Mouse (Mus musculus): Measurements from ENCODE around the gene Hic2.

Hic2 gene

DNA sequence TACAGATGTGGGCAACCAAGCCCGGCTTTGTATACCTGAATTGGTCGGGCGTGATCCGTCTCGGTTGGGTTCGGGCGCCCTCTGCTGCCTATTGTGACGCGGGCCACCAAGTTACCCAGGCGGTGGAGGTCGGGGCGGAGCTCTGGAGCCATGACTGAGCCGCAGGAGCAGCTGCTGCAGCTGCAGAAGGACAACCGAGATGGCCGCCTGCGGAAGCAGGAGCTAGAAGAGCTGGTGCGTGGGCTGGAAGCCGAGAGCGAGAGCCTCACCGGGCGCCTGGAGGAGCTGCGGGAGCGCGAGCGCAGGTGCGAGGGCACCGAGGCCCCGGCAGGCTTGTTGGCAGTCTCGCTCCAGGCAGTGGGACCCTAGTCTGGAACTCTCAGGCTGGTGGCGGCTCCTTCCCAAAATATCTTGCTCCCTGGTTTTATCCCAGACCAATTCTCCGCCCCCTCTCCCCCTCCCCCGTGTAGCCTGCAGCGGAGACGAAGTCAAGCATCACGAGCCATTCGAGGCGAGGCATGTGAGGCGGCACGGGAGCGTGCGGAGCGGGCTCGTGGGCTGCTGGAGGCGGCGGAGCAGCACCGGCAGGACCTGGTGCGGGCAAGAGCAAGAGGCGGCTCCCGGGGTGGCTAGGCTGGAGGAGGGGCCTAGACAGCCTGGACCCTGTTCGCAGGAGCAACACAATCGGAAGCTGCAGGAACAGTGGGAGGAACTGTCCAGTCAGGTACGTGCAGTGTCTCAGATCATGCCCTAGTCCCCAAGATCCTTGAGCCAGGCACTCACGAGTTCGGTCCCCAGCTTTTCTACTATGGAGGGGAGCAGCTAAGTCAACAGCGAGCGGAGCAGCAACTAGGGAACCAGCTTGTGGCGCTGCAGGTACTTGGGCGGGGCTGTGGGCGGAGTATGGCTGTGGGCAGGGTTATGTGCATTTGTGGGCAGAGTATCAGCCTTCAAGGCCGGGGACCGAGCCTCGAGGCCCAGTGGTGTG lies 43.1 kb downstream of the Hic2 start:
- peak; percentile 89 to 93 for DNase-seq (ENCODE audit: low spot score in 2 of 2)

GRCm38 (mm10) chr16:17277342-17278211 lies 44.2 kb downstream of the Hic2 start:
- DNase-seq (ENCODE audit: low spot score in 2 of 2) = peak; percentile 55 to 60

- DNase-seq (ENCODE audit: low spot score in 2 of 2) = no peak
These were observed 47.1 kb downstream of the Hic2 start for GRCm38 (mm10) chr16:17280471-17280870.

- no peak for DNase-seq (ENCODE audit: low spot score in 2 of 2)
These were observed 49.8 kb downstream of the Hic2 start for GRCm38 (mm10) chr16:17283151-17283550.

DNA sequence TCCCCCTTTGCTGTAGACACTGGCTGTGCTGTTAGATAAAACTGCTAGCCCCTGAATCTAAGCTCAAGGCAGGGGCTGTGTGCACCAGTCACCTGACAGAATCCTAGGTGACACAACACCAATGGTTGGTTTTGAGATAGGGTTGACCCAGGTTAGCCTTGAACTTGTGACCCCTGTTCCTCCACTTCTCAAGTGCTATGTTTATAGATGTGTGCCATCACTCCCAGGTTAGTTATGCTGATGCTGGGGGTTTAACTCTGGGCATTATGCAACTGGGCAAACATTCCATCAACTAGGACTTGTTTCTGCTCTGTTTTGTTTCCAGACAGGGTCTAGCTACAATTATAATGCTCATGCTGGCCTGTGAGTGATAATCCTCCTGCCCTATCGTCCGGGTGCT lies 53.7 kb downstream of the Hic2 start:
- DNase-seq (ENCODE audit: low spot score in 2 of 2) = no peak

GRCm38 (mm10) chr16:17291016-17291415 lies 57.6 kb downstream of the Hic2 start:
- no peak for DNase-seq (ENCODE audit: low spot score in 2 of 2)

DNA sequence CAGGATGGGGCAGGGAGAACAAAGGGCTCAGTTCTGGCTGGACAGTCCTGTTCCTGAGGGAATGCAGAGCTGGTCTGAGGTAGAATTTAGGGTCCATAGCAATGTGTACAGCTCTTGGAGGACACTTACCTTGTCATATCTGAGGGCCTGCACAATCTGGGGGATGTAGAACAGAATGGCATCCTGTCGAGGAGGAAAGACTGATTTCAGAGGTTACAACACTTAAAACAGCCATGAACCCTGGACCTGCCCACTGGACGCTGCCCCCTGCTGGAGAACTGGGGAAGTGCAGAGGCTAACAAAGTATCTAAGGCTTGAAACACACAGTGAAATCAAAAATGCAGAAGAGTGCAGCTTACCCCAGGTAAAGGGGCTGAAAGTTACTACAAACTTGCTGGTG lies 59.4 kb downstream of the Hic2 start:
- peak in 1 of 2 experiments; percentile 62 for DNase-seq (ENCODE audit: low spot score in 2 of 2)

GRCm38 (mm10) chr16:17300818-17301217 lies 67.4 kb downstream of the Hic2 start:
- no peak for DNase-seq (ENCODE audit: low spot score in 2 of 2)

DNA sequence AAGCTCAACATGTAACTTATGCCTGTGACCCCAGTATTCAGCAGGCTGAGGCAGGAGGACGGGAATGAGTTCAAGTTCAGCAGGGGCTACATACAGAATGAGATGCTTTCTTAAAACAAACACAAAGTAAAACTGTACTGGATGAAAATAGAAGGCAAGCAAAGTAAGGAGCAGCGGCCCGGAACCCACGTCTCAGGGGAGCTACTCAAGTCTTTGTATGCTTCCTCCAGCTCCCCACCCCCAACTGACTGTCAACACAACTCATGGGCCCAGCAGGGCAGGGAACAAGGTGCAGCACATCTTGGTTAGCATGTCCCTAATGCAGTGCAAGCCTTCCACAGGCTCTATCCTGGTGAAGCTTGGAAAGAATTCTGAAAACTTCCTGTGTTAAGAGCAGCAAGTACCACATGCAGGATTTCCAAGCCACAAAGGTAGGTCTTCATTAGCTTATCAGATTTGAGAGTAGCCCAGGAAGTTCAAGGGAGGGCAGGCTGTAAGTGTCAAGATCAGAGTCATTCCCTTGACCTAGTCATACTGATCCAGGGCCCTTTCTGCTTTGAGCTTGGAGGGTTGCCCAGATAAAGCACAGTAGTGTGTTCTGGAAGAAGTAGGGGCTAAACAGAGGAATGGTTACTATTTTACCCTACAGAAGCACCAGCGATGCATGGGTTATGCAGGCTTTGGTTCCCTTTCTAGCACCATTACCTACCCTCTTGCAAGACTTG lies 70.3 kb downstream of the Hic2 start:
- DNase-seq (ENCODE audit: low spot score in 2 of 2) = no peak

GRCm38 (mm10) chr16:17307461-17307860 lies 74.1 kb downstream of the Hic2 start:
- DNase-seq (ENCODE audit: low spot score in 2 of 2) = no peak

DNA sequence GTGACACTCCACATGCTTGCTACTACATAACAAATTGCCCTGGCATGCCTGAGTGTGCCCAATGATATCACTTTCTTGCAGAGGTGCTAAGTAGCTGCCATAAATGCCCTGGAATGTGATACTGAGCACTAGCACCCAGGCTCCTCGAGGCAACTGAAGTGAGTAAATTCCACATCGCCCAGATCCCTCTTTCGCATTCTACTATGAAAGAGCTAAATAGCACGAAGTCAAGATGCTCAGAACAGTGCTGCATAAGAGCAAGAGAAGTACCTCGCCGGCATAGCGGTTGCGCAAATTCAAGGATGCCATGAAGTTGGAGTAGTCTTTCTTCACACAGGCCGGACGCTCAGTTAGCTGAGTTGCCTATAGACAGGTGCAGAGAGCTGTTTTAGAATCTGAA lies 75.7 kb downstream of the Hic2 start:
- no peak for DNase-seq (ENCODE audit: low spot score in 2 of 2)

GRCm38 (mm10) chr16:17312531-17312930 lies 79.2 kb downstream of the Hic2 start:
- no peak for DNase-seq (ENCODE audit: low spot score in 2 of 2)
